Mouse (Mus musculus) testis, adult 2 months (tissue): ENCODE results near the gene Ctrb1.

ENCODE experiments used
- CTCF ChIP-seq: fragments of 200-500 bp; IDR thresholded peaks from 2 replicates; pipeline ENCODE4 v1.5.1; 2012; ENCODE audit warnings: low read depth, mild to moderate bottlenecking, inconsistent platforms, low read length, moderate library complexity; ENCODE audit not compliant: control insufficient read depth, insufficient read depth, insufficient replicate concordance
- POLR2A ChIP-seq: fragments of 200-500 bp; IDR thresholded peaks from 2 replicates; pipeline ENCODE4 v1.6.1; 2012; ENCODE audit warnings: low read depth, mild to moderate bottlenecking, inconsistent platforms, low read length, moderate library complexity; ENCODE audit not compliant: control insufficient read depth

DNA sequence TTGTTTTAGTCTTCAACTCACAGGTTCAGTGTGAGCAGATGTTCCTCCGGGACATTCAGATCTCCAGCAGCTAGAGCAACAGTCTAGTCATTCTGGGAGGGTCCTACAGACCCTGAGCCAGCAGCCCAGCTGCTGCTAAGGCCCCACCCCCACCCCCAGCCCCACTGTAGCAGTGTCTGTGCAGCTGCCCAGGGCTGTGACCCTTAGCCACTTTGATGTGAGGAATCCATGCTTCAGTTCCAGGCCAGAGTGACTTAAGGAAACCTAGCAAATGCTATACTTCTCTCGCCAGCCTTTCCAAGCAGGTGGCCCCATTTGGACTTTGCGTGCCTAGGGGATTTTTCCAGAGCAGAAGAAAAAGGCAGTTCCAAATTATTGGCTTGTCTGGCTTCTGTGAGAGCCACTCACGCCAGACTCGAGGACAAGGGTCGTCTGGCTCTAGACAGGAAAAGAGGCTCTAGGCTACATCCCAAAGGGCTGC, 2.5 kb upstream of the Ctrb1 start:
- TF ChIP-seq POLR2A, result no peak
- TF ChIP-seq CTCF, result no peak
